Mouse (Mus musculus): ENCODE measurements around the gene Rfx2. TPM values are rescaled to one million over a fixed set of nuclear protein-coding genes. Genes with fewer than 3 reads are reported as not detected.

Gene Rfx2
- total RNA-seq, 4 experiments from 2014 or later: 1.6 to 3.5 (median 2.7) TPM

DNA sequence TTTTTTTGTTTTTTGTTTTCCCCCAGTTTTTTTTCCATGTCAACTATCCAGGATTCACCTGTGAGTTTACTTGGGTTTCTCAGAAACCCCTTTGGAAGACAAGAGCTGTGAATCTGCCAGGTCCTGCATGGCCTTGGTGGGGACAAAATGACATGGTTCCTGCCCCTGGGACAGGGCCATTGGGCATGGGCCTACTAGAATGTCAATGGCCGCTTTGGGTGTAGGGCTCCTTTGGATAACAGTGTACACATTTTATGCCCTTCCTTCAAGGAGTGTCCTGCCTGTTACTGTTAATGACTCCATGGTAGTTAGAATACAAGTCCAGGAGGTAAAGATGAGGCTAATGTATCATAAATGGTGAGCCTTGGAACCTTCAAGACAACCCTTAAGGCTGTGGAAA, 2.1 kb upstream of the Rfx2 start:
- no peak for DNase-seq (ENCODE audit: low spot score)

DNA sequence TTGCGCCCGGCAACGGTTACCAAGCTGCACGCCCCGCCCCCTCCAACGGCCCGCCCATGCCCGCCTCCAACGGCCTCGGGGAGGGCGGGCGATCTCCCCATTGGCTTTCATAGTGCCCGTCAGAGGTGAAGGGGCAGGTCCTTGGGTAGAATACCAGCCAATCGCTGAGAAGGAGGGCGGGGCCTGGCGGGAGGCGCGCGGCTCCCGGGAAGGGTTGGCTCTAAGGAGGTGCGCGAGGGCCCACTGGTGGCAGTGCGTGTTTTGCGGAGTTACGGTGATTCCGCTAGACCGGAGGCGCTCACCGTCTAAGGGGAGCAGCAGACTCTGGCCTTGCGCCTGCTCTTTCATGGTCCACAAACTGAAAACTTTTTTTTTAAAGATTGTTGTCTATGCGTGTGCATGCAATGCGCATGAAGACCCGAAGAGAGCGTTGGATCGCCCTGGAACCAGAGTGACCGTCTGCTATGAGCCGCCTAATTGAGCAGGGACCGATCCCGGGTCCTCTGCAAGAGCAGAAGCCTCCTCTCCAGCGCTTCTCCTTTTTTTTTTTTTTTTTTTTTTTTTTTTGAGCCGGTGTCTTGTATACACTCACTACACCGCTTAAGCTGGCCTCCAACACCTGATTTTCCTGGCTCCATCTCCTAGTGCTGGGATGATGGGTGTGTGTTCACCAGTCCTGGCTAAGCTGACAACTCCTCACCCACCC, 451 bp upstream of the Rfx2 start:
- DNase-seq (ENCODE audit: low spot score): peak; percentile 97

DNA sequence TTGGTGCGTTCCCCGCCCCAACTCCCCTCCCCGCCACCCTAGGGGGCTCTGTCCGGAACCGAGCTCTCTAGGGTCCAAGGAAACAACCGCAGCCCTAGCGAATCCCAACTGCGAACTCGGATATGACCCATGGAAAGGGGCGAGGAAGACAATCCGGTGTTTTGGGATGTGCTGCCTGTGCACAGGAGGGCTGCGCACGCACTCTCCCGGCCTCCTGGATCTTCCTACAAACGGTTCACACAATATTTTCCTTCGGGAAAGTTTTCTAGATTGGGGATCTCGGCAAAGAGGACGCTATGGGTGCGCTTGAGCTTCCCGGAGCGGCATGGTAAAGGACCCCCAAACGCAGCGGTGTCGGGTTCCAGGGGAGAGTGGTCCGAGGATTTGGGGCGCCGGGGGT, 1.0 kb downstream of the Rfx2 start:
- DNase-seq (ENCODE audit: low spot score): no peak

DNA sequence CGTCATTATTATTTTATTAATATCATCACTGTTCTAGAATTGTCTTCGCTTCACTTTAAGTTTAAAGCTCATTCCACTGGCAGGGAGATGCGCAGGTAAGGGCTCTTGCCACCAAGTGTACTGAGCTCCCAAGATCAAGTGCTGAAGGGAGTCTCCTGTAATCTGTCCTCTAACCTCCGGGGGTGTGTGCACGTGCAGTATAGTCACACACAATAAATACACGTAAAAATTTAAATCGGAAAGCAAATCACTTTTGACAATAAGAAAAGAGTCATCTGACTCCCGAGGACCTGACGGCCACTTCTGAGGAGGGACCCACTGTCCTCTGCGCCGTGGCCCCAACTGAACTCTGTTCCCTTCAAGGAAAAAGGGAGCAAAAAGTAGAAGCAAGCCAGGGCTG, 1.6 kb downstream of the Rfx2 start:
- DNase-seq (ENCODE audit: low spot score): no peak

DNA sequence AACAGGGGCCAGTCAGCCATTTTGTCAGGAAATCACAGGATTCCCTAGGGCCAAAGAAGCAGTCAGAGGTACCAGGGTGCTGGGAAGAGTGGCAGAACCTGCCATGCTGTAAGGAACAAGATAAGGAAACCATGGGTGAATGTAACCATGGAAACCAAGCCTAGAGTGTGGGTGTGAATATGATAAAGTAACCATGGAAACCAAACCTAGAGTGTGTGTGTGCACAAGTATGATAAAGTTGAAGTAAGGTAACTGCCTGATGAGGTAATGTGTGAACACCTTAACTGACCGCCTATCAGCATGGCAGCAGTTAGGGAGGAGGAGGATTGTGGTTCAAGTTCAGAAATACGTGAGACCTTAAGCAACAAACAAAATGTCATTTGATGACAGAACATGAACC, 4.1 kb downstream of the Rfx2 start:
- no peak for DNase-seq (ENCODE audit: low spot score)

DNA sequence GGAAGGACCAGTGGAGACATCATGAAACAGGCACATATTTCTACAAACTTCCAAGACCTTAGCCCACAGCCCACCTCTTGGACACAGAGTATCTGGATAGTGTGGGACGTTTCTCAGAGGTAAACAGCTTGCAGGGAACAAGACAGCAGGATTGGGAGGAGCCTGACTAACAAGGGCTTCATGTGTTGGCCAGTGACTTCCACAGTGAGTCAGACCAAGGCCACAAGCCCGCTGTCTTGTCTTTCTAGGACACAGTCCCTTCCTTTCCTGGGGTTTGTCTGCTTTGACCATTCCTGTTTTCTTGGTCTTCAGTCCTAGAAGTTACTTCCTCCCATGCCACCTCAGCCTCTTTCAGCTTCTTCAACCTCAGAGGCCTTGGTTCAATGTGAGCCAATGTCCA, 7.5 kb downstream of the Rfx2 start:
- no peak for DNase-seq (ENCODE audit: low spot score)

DNA sequence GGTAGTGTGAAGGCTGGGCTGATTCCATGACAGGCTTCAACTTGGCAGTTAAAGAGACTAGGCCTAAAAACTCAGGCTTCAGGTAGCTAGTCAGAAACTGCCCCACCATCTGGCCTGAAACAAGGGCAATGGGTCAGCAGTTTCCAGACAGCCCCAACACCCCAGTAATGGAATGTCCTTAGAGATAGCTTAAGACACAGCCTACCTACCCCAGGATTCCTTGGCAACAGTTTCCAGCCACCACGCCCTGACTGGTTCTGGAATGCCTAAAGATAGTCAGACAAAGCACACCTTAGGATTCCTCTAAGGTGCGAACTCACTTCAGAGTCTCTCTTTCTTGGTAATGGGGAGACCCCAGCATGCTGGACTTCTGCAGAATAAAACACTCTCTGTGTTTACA, 8.4 kb downstream of the Rfx2 start:
- no peak for DNase-seq (ENCODE audit: low spot score)

DNA sequence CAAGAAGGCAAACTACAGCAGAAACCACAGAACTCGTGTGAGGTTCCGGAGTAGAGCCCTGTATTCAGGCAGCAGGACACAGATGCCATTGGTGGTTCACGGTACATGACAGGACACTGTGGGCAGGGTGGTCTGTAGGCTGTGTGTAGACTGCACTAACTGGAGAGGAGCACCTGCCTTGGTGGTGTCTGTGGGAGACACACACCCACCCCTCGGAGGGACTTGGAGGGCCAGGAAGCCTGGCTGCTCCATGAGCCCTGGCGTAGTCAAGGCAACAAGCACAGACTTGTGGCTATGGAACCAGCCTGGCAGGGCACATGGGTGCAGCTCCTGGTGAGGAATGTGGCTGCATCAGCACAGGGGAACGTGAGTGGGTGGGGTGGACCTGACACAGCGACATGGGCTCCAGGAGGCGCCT, 11.1 kb downstream of the Rfx2 start:
- no peak for DNase-seq (ENCODE audit: low spot score)

DNA sequence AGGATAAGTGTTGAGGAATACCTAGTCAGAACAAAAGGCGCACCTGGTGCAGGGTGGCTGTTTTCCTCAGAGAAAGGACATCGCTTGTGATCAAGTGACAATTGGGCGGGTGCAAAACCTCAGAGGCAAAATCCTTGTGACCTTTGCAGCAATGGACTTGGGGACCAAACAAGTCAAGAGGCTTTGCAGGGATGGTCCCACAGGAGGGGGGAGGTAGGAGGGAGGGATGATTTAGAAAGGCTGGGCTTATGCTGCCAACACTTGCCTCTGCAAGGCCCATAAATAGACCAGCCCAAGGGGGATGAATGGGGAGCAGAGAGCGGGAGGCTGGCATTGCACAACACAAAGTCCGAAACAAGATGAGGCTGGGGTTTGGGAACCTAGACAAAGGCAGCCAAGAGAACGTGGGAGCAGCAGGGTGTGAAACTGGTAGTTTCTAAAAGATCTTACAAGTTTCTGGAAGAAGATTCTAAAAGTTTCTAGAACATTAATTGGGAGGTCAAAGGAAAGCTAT, 11.7 kb downstream of the Rfx2 start:
- no peak for DNase-seq (ENCODE audit: low spot score)

DNA sequence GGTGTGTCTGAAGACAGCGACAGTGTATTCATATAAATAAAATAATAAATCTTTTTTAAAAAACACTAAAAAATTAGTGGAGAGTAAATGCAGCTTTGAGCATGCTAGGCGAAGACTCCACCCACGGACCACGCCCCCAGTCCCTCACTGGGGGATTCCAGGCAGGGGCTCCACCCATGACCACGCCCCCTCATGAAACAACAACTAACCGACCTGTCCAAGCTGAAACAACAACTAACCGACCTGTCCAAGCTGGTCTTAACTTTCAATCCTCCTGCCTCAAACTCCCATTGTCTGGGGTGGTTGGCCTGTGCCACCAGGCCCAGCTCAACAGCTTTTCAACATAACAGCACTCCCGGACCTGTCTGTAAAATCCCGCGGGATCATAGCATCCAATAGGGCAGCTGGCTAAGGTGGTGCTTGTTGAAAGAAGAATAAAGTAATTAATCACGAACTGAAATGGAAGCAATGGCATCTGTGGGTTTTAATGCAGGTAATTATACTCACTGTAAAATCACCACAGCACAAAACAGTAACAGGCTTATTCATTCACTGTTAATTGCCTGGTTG, 12.7 kb downstream of the Rfx2 start:
- DNase-seq (ENCODE audit: low spot score): no peak

DNA sequence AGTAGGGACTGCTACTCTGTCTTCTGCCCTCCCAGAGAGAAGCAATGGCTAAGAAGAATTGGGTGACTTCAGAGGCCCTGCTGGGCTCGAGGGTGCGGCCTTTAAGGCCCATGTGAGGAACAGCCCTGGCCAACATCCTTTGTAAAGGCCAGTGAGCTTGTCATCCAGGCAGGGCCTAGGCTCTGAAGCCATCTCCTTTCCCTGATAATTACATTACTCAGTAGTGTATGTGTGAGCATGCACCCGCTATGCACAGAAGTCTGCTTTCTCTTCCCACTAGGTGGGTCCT, 15.8 kb downstream of the Rfx2 start:
- DNase-seq (ENCODE audit: low spot score): no peak

DNA sequence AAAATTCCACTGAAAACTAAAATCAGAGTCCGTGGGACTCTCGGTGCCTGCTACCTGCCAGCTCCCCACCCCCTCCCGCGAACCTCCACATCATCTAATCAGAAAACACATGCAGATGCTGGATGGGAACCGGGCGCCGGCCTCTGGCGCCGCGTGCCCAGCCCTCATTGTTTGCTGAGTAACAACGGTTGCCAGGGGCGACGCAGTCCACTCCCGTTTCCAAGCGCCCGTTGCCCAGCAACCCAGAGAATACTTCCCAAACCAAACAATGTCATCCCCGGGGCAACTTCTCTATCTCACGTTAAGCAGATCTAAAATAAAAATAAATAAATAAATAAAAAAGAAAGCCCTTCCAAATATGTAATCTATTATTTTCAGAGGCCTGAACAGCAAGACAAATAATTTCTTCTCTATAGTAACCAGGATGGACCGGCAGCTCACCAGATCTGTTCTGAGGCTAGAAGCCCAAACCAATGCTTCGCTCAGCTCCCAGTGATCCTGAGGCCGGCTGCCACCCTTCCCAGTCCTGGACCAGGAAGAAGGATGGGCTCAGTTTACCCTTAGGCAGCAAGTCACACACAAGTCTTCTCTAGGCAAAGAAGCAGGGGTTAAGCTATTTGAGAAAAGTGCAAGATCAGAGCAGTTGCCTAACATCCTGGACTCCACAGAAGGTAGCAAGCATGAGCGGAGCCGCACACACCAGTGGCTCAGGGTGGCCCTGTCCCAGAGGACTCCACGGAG, 16.3 kb downstream of the Rfx2 start:
- DNase-seq (ENCODE audit: low spot score): peak; percentile 86

DNA sequence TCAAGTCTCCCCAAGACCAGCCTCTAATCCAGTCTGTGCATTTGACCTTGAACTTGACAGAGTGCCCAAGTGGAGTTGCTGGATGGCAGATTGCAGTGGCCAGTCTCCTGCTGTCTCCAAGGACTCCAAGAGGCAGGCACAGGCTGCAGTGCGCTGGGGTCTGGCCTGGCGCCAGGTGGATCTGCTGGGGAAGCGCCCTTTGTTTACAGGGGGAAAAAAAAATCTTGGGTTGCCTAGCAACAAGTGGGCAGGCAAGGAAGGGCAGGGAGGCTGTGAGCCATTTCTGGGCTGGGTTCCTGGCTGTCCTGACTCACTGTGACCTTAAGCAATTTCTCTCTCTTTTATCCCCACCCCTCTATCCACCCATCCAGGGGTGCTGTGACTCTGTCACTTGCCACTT, 20.6 kb downstream of the Rfx2 start:
- DNase-seq (ENCODE audit: low spot score): peak; percentile 89

DNA sequence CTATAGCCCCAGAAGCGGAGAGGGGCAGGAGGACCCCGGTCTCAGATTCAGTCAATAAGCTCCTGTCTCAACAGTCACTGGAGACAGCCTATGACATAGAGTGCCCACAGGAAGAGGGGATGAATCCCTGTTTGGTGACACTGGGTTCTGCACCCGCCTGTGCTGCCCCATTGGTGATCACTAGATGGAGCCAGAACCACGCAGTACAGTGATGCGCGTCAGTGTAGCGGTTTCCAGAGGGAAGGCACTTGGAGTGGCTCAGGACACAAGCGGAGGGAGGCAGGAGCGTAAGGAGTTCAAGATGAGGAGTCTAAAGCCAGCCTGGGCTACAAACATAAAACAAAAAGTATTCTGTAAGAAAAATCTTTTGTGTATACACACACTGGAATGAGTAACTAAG, 22.3 kb downstream of the Rfx2 start:
- peak; percentile 78 for DNase-seq (ENCODE audit: low spot score)

DNA sequence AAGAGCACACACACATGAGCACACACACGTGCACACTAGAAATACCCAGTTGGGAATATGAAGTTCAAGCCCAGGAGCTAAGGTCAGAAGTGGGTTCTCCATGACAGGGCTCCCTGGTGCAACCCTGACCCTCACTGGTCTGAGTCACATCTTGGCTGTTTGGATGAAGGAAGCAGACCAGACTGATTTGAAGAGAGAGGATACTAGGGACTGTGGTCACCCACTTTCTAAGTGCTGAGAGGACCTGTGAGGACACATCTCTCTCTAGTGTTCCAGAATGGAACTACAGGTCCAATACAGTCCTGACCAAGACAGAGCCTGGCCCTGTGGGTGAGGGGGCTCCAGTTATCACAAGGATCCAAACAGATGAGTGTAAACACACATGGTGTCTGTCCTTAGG, 25.0 kb downstream of the Rfx2 start:
- DNase-seq (ENCODE audit: low spot score): no peak

DNA sequence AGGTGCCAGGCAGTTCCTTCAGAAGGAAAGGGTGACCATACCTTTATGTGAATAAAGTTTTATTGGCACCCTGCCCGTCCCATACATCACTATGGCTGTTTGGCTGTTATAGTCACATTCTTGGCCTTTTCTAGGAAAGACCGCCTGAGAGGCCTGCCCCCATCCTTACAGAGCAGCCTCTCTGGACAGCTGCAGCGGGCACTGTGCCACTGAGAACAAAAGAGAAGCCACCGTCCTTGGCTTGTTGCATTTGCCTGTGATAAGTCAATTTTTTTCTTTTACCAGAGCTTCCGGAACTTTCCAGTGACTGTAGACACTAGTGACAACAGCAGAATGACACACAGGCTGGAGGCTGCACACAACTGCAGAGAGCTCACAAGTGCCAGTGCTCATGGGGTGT, 25.9 kb downstream of the Rfx2 start:
- DNase-seq (ENCODE audit: low spot score): no peak

DNA sequence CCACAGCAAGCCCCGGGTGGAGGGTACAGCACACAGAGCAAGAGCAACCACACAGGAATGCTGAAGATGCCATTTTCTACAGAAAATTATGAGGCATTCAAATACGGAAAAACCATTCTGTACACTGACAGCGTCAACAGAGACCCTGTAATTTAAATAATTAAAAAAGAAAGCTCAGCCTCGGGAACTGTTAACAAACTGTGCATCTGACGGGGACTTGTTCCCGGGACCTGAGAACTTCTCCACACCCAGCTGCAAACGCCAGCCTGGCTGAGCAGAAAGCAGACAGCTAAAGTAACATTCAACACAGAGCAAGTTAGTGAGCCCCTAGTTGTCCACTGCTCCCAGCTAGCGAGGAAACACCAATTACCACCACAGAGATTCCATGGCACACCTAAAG, 28.7 kb downstream of the Rfx2 start:
- no peak for DNase-seq (ENCODE audit: low spot score)

DNA sequence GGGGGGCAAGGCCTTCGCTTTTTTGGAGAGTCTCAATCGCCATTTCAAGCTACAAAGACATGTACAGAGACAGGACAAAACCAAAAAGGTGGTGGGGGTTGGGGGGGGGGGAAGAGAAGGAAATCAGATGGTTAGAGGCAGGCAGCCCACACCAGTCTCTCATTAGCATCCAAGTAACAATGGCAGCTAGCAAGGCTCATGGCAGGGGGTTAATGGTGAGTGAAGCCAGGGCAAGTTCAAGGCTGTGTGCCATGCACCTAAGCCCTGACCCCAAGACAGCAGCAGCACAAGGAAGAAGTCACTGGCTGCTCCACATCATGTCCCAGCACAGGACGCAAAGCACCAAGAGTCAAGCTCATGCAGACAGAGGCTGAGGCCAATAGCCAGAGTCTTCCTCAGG, 31.5 kb downstream of the Rfx2 start:
- DNase-seq (ENCODE audit: low spot score): no peak

DNA sequence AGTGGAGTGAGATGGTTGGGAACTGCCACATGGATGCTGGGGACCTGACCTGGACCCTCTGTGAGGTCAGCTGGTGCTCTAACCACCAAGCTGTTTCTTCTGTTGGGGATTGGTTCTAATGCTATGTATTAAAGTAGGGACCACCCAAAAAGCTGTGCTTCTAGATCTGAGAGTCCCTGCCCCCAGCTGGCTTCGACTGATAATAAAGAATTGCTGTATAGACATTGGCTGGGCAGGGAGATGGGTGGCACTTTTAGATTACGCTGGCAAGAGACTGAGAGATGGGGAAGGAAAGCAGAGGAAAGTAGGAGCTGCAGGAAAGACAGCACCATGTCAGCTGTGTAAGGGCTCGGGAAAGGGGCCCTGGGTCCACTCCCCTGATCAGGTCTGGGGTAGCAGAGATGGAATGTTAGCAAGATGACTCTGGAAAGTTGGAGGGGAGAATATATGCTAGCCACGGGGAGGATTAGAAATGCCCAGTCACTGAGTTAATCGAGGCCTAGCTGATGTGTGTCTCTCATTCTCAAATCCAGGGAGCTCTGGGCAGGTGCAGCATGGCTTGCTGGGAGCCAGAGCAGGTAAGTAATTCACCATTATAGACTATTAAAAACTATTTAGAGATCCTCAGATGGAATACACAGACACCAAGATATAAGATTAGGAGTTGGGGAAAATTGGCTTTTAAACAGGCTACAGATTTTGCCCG, 37.0 kb downstream of the Rfx2 start:
- no peak for DNase-seq (ENCODE audit: low spot score)

DNA sequence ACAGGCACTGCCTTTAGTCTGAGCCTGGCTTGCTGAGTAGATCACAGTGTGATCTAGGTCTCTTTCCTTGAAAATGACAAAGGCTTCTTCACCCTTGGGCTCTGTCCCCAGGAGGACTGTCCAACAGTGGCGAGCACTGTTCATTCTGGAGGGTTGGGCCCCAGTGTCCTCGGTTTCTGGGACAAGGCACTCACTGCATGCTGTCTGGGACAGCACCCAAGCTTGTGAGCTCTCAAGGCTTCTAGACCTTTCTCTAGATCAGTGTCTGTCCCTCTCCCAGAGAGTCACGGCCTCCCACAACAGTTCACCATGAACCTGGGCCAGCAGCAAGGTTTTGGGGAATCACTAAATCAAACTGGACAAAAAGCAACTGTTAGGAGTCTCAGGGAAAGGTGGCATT, 38.2 kb downstream of the Rfx2 start:
- DNase-seq (ENCODE audit: low spot score): no peak

DNA sequence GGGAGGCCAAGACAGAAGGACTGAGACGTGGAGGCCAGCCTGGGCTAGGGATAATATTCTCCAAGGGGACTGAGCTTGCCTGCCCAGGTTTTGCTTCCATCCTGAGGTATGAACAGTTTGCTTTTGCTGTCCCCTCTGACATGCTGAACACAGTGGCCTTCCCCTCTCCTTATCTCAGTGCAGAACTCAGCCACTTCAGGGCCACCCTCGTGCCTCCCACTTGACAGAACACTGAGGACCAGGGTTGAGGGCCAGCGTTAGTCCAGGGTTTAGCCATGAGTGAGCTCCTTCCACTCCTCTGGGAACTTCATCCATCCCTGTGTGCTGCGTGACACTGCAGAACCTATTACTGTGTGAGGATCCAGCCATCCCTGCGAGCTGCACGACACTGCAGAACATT, 41.5 kb downstream of the Rfx2 start:
- no peak for DNase-seq (ENCODE audit: low spot score)

DNA sequence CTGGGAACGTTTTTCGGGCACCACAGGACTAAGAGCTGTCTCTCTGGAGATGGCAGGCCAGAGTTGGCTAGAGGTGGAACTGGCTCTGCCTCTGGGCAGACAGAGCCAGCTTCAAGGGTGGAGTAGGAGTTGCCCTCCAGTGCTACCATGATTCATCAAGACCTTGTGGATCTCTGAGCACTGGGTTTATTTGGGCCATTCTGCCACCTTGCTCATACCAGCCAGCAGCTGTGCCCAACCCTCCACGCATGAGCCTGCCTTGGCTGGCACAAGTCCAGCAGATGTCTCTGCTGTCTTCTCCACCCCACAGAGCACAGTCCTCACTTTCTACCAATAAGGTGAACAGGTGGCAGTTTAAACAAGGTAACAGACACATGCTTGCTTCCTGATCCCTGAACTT, 41.9 kb downstream of the Rfx2 start:
- no peak for DNase-seq (ENCODE audit: low spot score)

Data from heart, adult 8-10 months (tissue).